Mouse (Mus musculus) layer of hippocampus, adult 9-11 months (tissue): ENCODE measurements around the gene Iqgap1.
"Not testable (repeated sequence)": the region's sequence is repeated elsewhere in the genome, so short reads cannot be mapped to it uniquely, and the experiment has no call there.

ENCODE experiments used
- DNase-seq: peaks from one replicate; pipeline ENCODE4 v3.0.0; 2022

Gene Iqgap1

GRCm38 (mm10) chr7:80842132-80842531 lies 16.4 kb upstream of the Iqgap1 start:
- DNase-seq = no peak

GRCm38 (mm10) chr7:80840937-80841336 lies 15.2 kb upstream of the Iqgap1 start:
- DNase-seq = no peak

GRCm38 (mm10) chr7:80840241-80840640 lies 14.5 kb upstream of the Iqgap1 start:
- DNase-seq = no peak

- no peak for DNase-seq
Measured at GRCm38 (mm10) chr7:80839755-80840154, 14.0 kb upstream of the Iqgap1 start.

GRCm38 (mm10) chr7:80838247-80838646 lies 12.5 kb upstream of the Iqgap1 start:
- no peak for DNase-seq

GRCm38 (mm10) chr7:80837736-80838135 lies 12.0 kb upstream of the Iqgap1 start:
- DNase-seq = no peak

- DNase-seq = no peak
Measured at GRCm38 (mm10) chr7:80835984-80836652, 10.3 kb upstream of the Iqgap1 start.

GRCm38 (mm10) chr7:80833651-80834532 lies 8.1 kb upstream of the Iqgap1 start:
- DNase-seq = no peak

GRCm38 (mm10) chr7:80832996-80833650 lies 7.3 kb upstream of the Iqgap1 start:
- DNase-seq = not testable (repeated sequence)

GRCm38 (mm10) chr7:80832191-80832590 lies 6.4 kb upstream of the Iqgap1 start:
- no peak for DNase-seq

- peak; percentile 48 for DNase-seq
Measured at GRCm38 (mm10) chr7:80830193-80830803, 4.5 kb upstream of the Iqgap1 start.

GRCm38 (mm10) chr7:80828146-80828860 lies 2.5 kb upstream of the Iqgap1 start:
- DNase-seq = no peak

- no peak for DNase-seq
Measured at GRCm38 (mm10) chr7:80823875-80824682, 1.7 kb downstream of the Iqgap1 start.

- no peak for DNase-seq
Measured at GRCm38 (mm10) chr7:80823267-80823666, 2.5 kb downstream of the Iqgap1 start.

- DNase-seq = no peak
Measured at GRCm38 (mm10) chr7:80820838-80821237, 4.9 kb downstream of the Iqgap1 start.

- no peak for DNase-seq
Measured at GRCm38 (mm10) chr7:80816641-80817040, 9.1 kb downstream of the Iqgap1 start.

GRCm38 (mm10) chr7:80813397-80813796 lies 12.4 kb downstream of the Iqgap1 start:
- DNase-seq = no peak

- DNase-seq = peak; percentile 67
Measured at GRCm38 (mm10) chr7:80806331-80806730, 19.4 kb downstream of the Iqgap1 start.

- peak; percentile 96 for DNase-seq
Measured at GRCm38 (mm10) chr7:80803173-80803872, 22.5 kb downstream of the Iqgap1 start.

GRCm38 (mm10) chr7:80802412-80803160 lies 23.2 kb downstream of the Iqgap1 start:
- no peak for DNase-seq
